Mouse (Mus musculus) T-helper 17 cell (primary cell): ENCODE data around the gene Luzp1.

ENCODE experiments used
- in situ Hi-C, 2 experiments: fragments of 300-600 bp; cut with MboI, MseI; formaldehyde crosslinking; loops; 1 replicate in 1 of 2; 2 replicates in 1 of 2; pipeline ENCODE4 v1.15.1; 2025; ENCODE audit warnings: high pct_unique_total_duplicates in 2 of 2

Luzp1 gene

GRCm38 (mm10) chr4:136469371-136469903 is at the start of gene Luzp1:
Gene Luzp1, plus strand, starts transcription at chr4:136469761.
- in situ Hi-C loops, result no loop called here

- in situ Hi-C loops, result no loop called here
Measured at GRCm38 (mm10) chr4:136423224-136423623, 46.3 kb upstream of the Luzp1 start, which contains the start of gene Htr1d. Gene Htr1d, plus strand, starts transcription at chr4:136423524.

- in situ Hi-C loops, result no loop called here
Measured at GRCm38 (mm10) chr4:136424120-136424999, 45.2 kb upstream of the Luzp1 start.

- in situ Hi-C loops, result no loop called here
Measured at GRCm38 (mm10) chr4:136425000-136425288, 44.6 kb upstream of the Luzp1 start.

- in situ Hi-C loops, result no loop called here
Measured at GRCm38 (mm10) chr4:136430609-136431375, 38.8 kb upstream of the Luzp1 start.

DNA sequence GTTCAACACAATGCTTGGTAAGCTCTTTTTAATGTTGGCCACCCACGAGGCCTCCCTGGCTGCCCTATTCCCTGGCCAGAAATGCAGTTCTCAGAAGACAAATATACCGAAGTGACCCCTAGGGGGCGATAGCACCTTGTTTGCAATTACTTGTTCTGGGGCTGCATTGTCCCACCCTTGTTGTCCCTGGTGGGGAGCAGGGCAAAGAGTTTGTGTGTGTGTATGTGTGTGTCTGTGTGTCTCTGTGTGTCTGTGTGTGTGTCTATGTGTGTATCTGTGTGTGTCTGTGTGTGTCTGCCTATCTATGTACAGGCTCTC is 38.2 kb upstream of the Luzp1 start:
- in situ Hi-C loops, result no loop called here

- in situ Hi-C loops, result no loop called here
Measured at GRCm38 (mm10) chr4:136434029-136434428, 35.5 kb upstream of the Luzp1 start.

GRCm38 (mm10) chr4:136439106-136439505 is 30.5 kb upstream of the Luzp1 start:
- in situ Hi-C loops, result no loop called here

DNA sequence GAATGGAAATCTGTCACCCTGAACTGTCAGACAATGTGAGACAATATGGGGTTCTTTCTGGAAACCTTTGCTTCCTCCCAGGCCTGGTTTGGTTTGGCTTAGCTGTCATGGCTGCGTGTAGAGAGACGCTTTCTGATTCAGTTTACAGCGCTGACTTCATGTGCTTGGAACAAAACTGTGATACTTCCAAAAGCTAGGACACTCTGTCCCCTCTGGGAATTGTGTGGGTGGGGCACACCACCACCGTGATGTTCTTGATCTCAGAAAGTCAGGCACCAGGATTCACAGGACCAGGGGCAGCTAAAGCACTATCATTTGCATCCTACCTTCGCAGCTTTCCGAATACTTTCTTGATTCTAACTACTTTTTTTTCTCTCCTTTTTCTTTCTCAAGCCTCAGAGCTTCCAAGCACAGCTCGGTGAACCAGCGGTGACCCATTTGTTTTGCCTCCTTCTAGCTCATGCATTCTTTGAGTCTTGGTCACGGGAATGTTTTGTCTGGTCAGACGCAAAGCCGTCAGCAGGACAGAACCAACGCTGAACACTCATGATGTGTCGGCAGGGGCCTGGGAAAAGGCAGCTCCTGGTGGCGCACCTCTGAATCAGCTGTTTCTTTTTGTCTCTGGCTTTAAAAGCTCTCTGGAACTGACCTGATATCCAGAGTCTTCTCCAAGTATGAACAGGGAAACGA is 28.1 kb upstream of the Luzp1 start:
- in situ Hi-C loops, result no loop called here

- in situ Hi-C loops, result no loop called here
Measured at GRCm38 (mm10) chr4:136444561-136444960, 25.0 kb upstream of the Luzp1 start.

DNA sequence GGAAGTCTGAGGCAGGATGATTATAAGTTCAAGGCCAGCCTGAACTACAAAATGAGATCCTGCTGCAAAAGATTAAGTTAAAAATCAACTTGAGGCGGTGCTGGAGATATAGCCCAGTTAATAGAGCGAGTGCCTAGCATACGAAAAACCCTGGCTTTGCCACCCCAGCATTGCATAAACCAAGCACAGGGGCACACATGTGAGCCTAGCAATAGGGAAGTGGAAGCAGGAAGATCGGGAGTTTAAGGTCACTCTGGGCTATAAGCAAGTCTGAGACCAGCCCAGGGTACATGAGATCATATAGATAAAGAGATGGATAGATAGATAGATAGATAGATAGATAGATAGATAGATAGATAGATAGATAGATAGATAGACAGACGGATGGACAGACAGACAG is 19.8 kb upstream of the Luzp1 start:
- in situ Hi-C loops, result loop anchor here (5.0 to 10.0 kb wide), 2 partner anchors 65 to 68 kb away; no protein-coding TSS in a partner anchor

DNA sequence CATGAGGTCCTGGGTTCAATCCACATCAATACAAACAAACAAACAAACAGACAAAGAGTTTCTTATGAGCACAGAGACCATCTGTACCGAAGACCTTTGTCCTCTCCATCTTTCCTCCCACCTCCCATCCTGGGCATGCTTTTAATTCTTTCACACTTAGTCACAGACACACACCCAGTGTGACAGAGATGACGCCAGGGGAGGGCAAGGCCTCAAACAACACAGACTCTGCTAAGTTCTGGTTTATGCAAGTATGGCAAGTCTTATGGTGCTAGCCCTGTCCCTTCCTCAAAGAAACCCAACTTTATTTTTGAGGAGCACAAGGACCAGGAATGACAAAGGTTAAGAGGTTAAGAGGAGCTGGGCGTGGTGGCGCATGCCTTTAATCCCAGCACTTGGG is 19.3 kb upstream of the Luzp1 start:
- in situ Hi-C loops, result loop anchor here (5.0 to 10.0 kb wide), 2 partner anchors 65 to 67 kb away; no protein-coding TSS in a partner anchor

GRCm38 (mm10) chr4:136451564-136451963 is 18.0 kb upstream of the Luzp1 start:
- in situ Hi-C loops, result loop anchor here (5.0 to 10.0 kb wide), 2 partner anchors 63 to 66 kb away; no protein-coding TSS in a partner anchor

DNA sequence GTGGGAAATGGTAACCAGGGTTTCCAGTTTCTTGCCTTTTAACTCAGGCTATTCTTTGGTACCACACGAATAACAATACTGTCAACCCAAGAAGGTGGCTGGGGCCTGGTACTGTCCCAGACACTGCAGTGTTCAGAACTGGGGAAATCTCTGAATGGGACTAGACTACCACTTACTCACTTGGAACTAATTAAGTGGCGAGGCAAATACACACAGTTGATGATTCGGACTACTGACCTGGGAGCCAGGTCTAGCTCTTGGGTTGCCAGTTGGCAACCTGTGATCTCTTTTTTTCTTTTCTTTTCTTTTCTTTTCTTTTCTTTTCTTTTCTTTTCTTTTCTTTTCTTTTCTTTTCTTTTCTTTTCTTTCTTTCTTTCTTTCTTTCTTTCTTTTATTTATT is 17.3 kb upstream of the Luzp1 start:
- in situ Hi-C loops, result loop anchor here (5.0 to 10.0 kb wide), 2 partner anchors 63 to 65 kb away; no protein-coding TSS in a partner anchor

- in situ Hi-C loops, result loop anchor here (5.0 to 10.0 kb wide), 2 partner anchors 62 to 65 kb away; no protein-coding TSS in a partner anchor
Measured at GRCm38 (mm10) chr4:136452792-136453191, 16.8 kb upstream of the Luzp1 start.

DNA sequence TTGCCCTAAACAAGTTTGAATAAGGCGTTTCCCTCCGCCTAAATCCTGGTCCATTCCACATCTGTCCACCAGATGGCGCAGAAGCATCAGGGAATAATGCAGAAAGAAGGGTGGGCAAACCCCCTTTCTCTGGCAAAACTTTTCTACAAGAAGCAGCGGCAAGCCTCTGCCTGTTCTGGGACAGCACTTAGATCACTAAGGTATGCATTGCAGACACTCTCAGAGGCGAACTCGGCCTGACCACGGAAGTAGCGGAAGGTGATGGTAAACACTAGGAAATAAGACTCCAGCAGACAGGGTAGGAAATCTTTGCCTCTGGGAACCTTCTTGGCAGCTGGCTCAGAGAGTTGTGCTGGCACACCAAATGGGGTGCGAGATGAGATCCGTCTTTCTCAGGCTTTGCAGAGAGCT is 14.7 kb upstream of the Luzp1 start:
- in situ Hi-C loops, result loop anchor here (5.0 to 10.0 kb wide), 4 partner anchors 60 to 167 kb away; partner anchors contain the start of gene Lactbl1 (in 2 of the 2)

DNA sequence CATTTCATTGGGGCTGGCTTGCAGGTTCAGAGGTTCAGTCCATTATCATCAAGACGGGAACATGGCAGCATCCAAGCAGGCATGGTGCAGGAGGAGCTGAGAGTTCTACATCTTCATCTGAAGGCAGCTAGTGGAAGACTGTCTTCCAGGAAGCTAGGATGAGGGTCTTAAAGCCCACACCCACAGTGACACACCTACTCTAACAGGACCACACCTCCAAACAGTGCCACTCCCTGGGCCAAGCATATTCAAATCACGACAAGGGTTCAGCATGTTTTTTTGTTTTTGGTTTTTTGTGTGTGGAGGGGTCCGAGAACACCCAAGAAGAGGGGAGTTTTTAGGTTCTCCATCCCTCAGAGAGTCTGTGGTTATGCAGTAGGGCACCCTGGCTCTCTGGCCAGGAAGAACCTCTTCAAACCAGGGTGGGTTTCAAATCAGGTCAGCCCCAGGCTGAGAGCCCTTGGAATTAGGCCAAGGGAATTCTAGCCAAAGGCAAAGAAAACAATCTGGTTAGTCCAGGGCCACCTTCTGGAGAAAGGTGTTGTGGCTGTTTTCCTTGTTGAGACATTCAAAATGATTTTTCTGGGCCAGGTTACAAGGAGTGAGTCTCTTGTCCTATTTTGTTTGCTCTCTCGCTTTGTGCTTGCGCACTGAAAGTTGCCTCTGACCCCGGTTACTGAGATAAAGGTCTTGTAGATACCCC is 12.9 kb upstream of the Luzp1 start:
- in situ Hi-C loops, result loop anchor here (5.0 to 10.0 kb wide), 3 partner anchors 58 to 166 kb away; partner anchors contain the start of gene Lactbl1 (in 2 of the 2)

DNA sequence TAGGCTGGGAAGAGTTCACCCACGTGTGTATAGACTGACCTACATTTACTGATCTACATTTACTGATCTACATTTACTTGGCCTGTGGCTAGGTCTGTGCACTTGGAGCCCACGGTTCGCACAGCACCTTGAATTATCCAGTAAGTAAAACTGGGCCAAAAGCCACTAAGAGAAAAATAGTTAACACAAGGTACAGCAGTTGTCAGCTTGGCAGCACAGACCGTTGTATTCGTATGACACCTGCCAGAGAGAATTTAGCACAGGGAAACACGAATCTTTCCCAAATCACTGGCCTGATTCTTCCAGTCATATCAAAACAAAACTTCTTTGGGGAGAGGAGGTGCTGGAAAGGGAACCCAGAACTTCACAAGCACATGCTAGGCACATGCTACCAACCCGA is 11.3 kb upstream of the Luzp1 start:
- in situ Hi-C loops, result loop anchor here (5.0 to 10.0 kb wide), 3 partner anchors 57 to 164 kb away; partner anchors contain the start of gene Lactbl1 (in 2 of the 2)

DNA sequence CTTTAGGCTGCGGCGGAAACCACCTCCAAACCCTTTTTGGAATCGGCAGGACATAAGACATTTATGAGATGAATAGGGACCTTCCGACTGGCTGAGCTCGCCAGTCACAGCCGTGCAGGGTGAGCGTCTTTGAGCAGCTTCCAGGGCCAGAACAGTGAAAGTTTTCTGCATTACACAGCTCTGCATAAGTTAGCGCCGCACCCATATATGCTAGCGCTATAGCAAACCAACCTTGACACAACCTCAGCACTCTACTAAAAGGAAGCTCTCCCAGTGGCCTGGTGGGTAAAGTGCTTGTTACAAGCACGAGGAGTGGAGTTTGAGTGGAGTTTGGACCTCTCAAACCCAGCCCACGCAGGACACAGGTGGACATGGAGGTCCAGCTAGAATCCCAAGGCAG is 10.4 kb upstream of the Luzp1 start:
- in situ Hi-C loops, result loop anchor here (5.0 to 10.0 kb wide), 3 partner anchors 56 to 163 kb away; partner anchors contain the start of gene Lactbl1 (in 2 of the 2)

GRCm38 (mm10) chr4:136461206-136461605 is 8.4 kb upstream of the Luzp1 start:
- in situ Hi-C loops, result no loop called here

DNA sequence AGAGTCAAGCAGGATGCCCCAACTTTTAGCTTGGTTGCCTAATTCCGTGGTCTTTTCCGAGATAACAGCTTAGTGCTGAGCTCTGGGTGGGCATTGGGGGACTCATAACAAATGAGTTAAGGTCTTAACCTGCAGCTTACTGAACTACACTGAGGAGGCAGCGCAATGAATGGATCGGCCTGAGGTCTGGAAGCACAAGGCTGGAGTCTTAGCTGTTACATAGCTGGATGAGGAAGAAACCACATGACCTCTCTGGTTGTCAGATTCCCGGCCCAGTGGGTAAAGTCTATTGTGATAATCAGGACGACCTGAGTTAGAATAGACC is 7.8 kb upstream of the Luzp1 start:
- in situ Hi-C loops, result no loop called here
